Mouse (Mus musculus) myocyte (in vitro differentiated cells): ENCODE data around the gene Cpne2. TPM values are rescaled to one million over a fixed set of nuclear protein-coding genes. Genes with fewer than 3 reads are reported as not detected.

ENCODE experiments used
- H3K27me3 ChIP-seq: one replicate; pipeline ENCODE4 v1.6.1; 2011; ENCODE audit not compliant: control insufficient read depth, insufficient read depth, insufficient read length
- H3K36me3 ChIP-seq: one replicate; pipeline ENCODE4 v1.6.1; 2011; ENCODE audit not compliant: control insufficient read depth, insufficient read depth
- H3K4me2 ChIP-seq: one replicate; pipeline ENCODE4 v1.6.1; 2011; ENCODE audit warnings: low read depth, control low read depth
- H3K4me3 ChIP-seq: one replicate; pipeline ENCODE4 v1.5.1; 2011; ENCODE audit warnings: mild to moderate bottlenecking, control low read depth, moderate library complexity
- H3K79me2 ChIP-seq: one replicate; pipeline ENCODE4 v1.6.1; 2011; ENCODE audit not compliant: control insufficient read depth, insufficient read depth
- H3ac ChIP-seq: one replicate; pipeline ENCODE4 v1.6.1; 2011; ENCODE audit not compliant: control insufficient read depth, insufficient read length
- CEBPB ChIP-seq: IDR thresholded peaks from 2 replicates; pipeline ENCODE4 v1.6.1; 2011; ENCODE audit warnings: mild to moderate bottlenecking, moderate library complexity; ENCODE audit not compliant: poor library complexity, insufficient read depth, severe bottlenecking
- E2F4 ChIP-seq: IDR thresholded peaks from one replicate; pipeline ENCODE4 v1.6.1; 2011; ENCODE audit warnings: mild to moderate bottlenecking, control low read depth, moderate library complexity; ENCODE audit not compliant: insufficient read depth
- MAX ChIP-seq: IDR thresholded peaks from one replicate; pipeline ENCODE4 v1.6.1; 2011; ENCODE audit warnings: low read depth, mild to moderate bottlenecking, control low read depth
- MYOD1 ChIP-seq, 3 experiments: IDR thresholded peaks; one replicate each; pipeline ENCODE4 v1.6.1; 2011; ENCODE audit warnings: control low read depth in 2 of 3, low read depth in 2 of 3, mild to moderate bottlenecking in 2 of 3, moderate library complexity in 1 of 3; ENCODE audit not compliant: insufficient read length in 2 of 3, control insufficient read depth in 1 of 3
- MYOG ChIP-seq, 3 experiments: IDR thresholded peaks; one replicate each; pipeline ENCODE4 v1.6.1; 2011; ENCODE audit warnings: control low read depth in 2 of 3, low read depth in 2 of 3, mild to moderate bottlenecking in 2 of 3; ENCODE audit not compliant: insufficient read length in 2 of 3, control insufficient read depth in 1 of 3, insufficient read depth in 1 of 3
- POLR2A ChIP-seq: IDR thresholded peaks from one replicate; pipeline ENCODE4 v1.6.1; 2011; ENCODE audit warnings: low read depth, mild to moderate bottlenecking, control low read depth, moderate library complexity; ENCODE audit not compliant: insufficient read length
- POLR2AphosphoS2 ChIP-seq: IDR thresholded peaks from one replicate; pipeline ENCODE4 v1.6.1; 2011; ENCODE audit warnings: low read depth, control low read depth; ENCODE audit not compliant: insufficient read length
- REST ChIP-seq: IDR thresholded peaks from one replicate; pipeline ENCODE4 v1.6.1; 2011; ENCODE audit warnings: mild to moderate bottlenecking, control low read depth, moderate library complexity; ENCODE audit not compliant: insufficient read depth, insufficient read length
- SRF ChIP-seq: IDR thresholded peaks from one replicate; pipeline ENCODE4 v1.6.1; 2011; ENCODE audit warnings: low read depth; ENCODE audit not compliant: control insufficient read depth, insufficient read length
- TCF12 ChIP-seq: IDR thresholded peaks from one replicate; pipeline ENCODE4 v1.6.1; 2011; ENCODE audit warnings: mild to moderate bottlenecking, control low read depth; ENCODE audit not compliant: poor library complexity, insufficient read depth, severe bottlenecking
- TCF3 ChIP-seq: IDR thresholded peaks from one replicate; pipeline ENCODE4 v1.6.1; 2011; ENCODE audit warnings: low read depth, control low read depth; ENCODE audit not compliant: insufficient read length
- USF1 ChIP-seq: IDR thresholded peaks from one replicate; pipeline ENCODE4 v1.6.1; 2011; ENCODE audit warnings: low read depth, mild to moderate bottlenecking, control low read depth, moderate library complexity
- polyA plus RNA-seq: library from polyadenylated mRNA; unstranded; fragments of >200 nt; fragmentation: generic; extraction: Trizol; gene quantifications from one replicate; pipeline ENCODE4 v1.2.1, GENCODE M21; 2012; ENCODE audit warnings: missing spikeins

The Cpne2 gene
- polyA plus RNA-seq, 1 experiment, result 20.4 TPM

GRCm38 (mm10) chr8:94591691-94592090 lies 58.9 kb downstream of the Cpne2 start:
- Histone ChIP-seq H3K27me3 (no peaks in the 10 kb centered on the region), H3K4me2 (no peak overlapping the region), H3ac (no peak overlapping the region), H3K36me3 (peaks cover 9% of the 10 kb centered on the region), H3K4me3 (no peak overlapping the region), H3K79me2 (peaks cover 18% of the 10 kb centered on the region)
- TF ChIP-seq E2F4, result no peak
- no peak for TF ChIP-seq REST
- no peak for TF ChIP-seq MYOG (IDR thresholded peaks at IDR 0.05; ENCODE audit: control insufficient read depth in 1 of 3, insufficient read depth in 1 of 3, insufficient read length in 2 of 3, low read depth in 2 of 3)
- no peak for TF ChIP-seq SRF
- no peak for TF ChIP-seq CEBPB
- no peak for TF ChIP-seq MAX
- TF ChIP-seq TCF12, result no peak
- TF ChIP-seq MYOD1 (IDR thresholded peaks at IDR 0.05; ENCODE audit: control insufficient read depth in 1 of 3, insufficient read length in 2 of 3, low read depth in 2 of 3), result no peak
- no peak for TF ChIP-seq TCF3
- no peak for TF ChIP-seq POLR2A
- no peak for TF ChIP-seq POLR2AphosphoS2
- TF ChIP-seq USF1, result no peak

GRCm38 (mm10) chr8:94594211-94594610 lies 61.4 kb downstream of the Cpne2 start:
- Histone ChIP-seq H3K36me3 (no peaks in the 10 kb centered on the region), H3K4me2 (no peak overlapping the region), H3K4me3 (no peak overlapping the region), H3K27me3 (no peaks in the 10 kb centered on the region), H3K79me2 (peaks cover 39% of the 10 kb centered on the region), H3ac (no peak overlapping the region)
- TF ChIP-seq TCF12, result no peak
- TF ChIP-seq REST, result no peak
- no peak for TF ChIP-seq CEBPB
- TF ChIP-seq MYOG (IDR thresholded peaks at IDR 0.05; ENCODE audit: control insufficient read depth in 1 of 3, insufficient read depth in 1 of 3, insufficient read length in 2 of 3, low read depth in 2 of 3), result no peak
- no peak for TF ChIP-seq SRF
- no peak for TF ChIP-seq E2F4
- no peak for TF ChIP-seq POLR2AphosphoS2

- H3K36me3 ChIP-seq, result no peaks in the 10 kb centered on the region
- peaks cover 67% of the 10 kb centered on the region for H3K79me2 ChIP-seq
- H3ac ChIP-seq, result peak overlapping the region; percentile 36
- H3K27me3 ChIP-seq, result no peaks in the 10 kb centered on the region
- peak overlapping the region; percentile 91 for H3K4me2 ChIP-seq
- TF ChIP-seq REST (no peak), E2F4 (no peak), MYOG (IDR thresholded peaks at IDR 0.05; ENCODE audit: control insufficient read depth in 1 of 3, insufficient read depth in 1 of 3, insufficient read length in 2 of 3, low read depth in 2 of 3) (no peak)
- H3K4me3 ChIP-seq, result peak overlapping the region; percentile 98
Observed at GRCm38 (mm10) chr8:94600478-94600877, 67.7 kb downstream of the Cpne2 start.

- Histone ChIP-seq H3K79me2 (peaks cover 72% of the 10 kb centered on the region), H3K4me2 (peak overlapping the region; percentile 91), H3K27me3 (no peaks in the 10 kb centered on the region), H3ac (peak overlapping the region; percentile 36), H3K4me3 (peak overlapping the region; percentile 98), H3K36me3 (no peaks in the 10 kb centered on the region)
- TF ChIP-seq USF1 (no peak), MAX (no peak), SRF (no peak), E2F4 (no peak), MYOG (IDR thresholded peaks at IDR 0.05; ENCODE audit: control insufficient read depth in 1 of 3, insufficient read depth in 1 of 3, insufficient read length in 2 of 3, low read depth in 2 of 3) (no peak), CEBPB (no peak), POLR2A (no peak), POLR2AphosphoS2 (no peak), TCF12 (no peak), TCF3 (no peak), MYOD1 (IDR thresholded peaks at IDR 0.05; ENCODE audit: control insufficient read depth in 1 of 3, insufficient read length in 2 of 3, low read depth in 2 of 3) (no peak), REST (no peak)
Observed at GRCm38 (mm10) chr8:94601034-94601606, 68.3 kb downstream of the Cpne2 start.

- Histone ChIP-seq H3K4me3 (peak within 1 kb of the TSS; percentile 98), H3K27me3 (no peaks in the 10 kb centered on the region), H3K4me2 (peak within 1 kb of the TSS; percentile 91), H3K79me2 (peaks cover 78% of the 10 kb centered on the region), H3ac (peak within 1 kb of the TSS; percentile 36), H3K36me3 (no peaks in the 10 kb centered on the region)
- TF ChIP-seq MYOD1 (IDR thresholded peaks at IDR 0.05; ENCODE audit: control insufficient read depth in 1 of 3, insufficient read length in 2 of 3, low read depth in 2 of 3) (no peak), USF1 (peak; percentile 94), POLR2AphosphoS2 (peak; percentile 97), MAX (no peak), MYOG (IDR thresholded peaks at IDR 0.05; ENCODE audit: control insufficient read depth in 1 of 3, insufficient read depth in 1 of 3, insufficient read length in 2 of 3, low read depth in 2 of 3) (peak in 1 of 3 experiments; percentile 1), POLR2A (peak; percentile 96), REST (no peak), E2F4 (no peak), SRF (no peak)
Observed at GRCm38 (mm10) chr8:94601607-94602385, 69.0 kb downstream of the Cpne2 start, which contains the start of the genes Rspry1 and Fam192a. Rspry1 (plus strand) TSS chr8:94601937. Fam192a (minus strand) TSS chr8:94601997.
